Mouse (Mus musculus): ENCODE measurements at regions not wholly inside any gene's neighbourhood (a gene's known extent, or its start where the extent isn't known, plus 50 kb on each side); places are given as distances from the start of the nearest gene placed in this dataset.
A peak's percentile ranks its signal among the peaks of the same experiment; 100 is the strongest.

GRCm38 (mm10) chr4:62823555-62824250 lies 141.7 kb upstream of the Zfp618 start:
- H3K36me3 ChIP-seq (ENCODE audit: control insufficient read depth, insufficient read depth, low read length): no peaks in the 10 kb centered on the region
- no peak overlapping the region for H3K27ac ChIP-seq (ENCODE audit: low read depth, low read length)
- H3K4me1 ChIP-seq (ENCODE audit: control insufficient read depth, insufficient read depth, low read length): no peaks in the 10 kb centered on the region
- WGBS: 60% methylated on average over 9 of the region's 9 CpGs
- no peak for ATAC-seq (ENCODE audit: low FRiP score)
- DNase-seq (ENCODE audit: low spot score, missing footprints): no peak
- H3K4me2 ChIP-seq: no peak overlapping the region
- no peaks in the 10 kb centered on the region for H3K9me3 ChIP-seq (ENCODE audit: control insufficient read depth, low read length)
- no peak overlapping the region for H3K9ac ChIP-seq (ENCODE audit: low read length)
- no peak overlapping the region for H3K4me3 ChIP-seq (ENCODE audit: low read depth, low read length)
- H3K27me3 ChIP-seq (ENCODE audit: control insufficient read depth, insufficient read depth, low read length): no peaks in the 10 kb centered on the region

- no peaks in the 10 kb centered on the region for H3K9me3 ChIP-seq (ENCODE audit: control insufficient read depth, low read length)
- H3K4me1 ChIP-seq (ENCODE audit: control insufficient read depth, insufficient read depth, low read length): no peaks in the 10 kb centered on the region
- ATAC-seq (ENCODE audit: low FRiP score) (no peak), DNase-seq (ENCODE audit: low spot score, missing footprints) (no peak)
- no peaks in the 10 kb centered on the region for H3K27me3 ChIP-seq (ENCODE audit: control insufficient read depth, insufficient read depth, low read length)
- no peak overlapping the region for H3K4me2 ChIP-seq
- no peak overlapping the region for H3K9ac ChIP-seq (ENCODE audit: low read length)
- no peak overlapping the region for H3K4me3 ChIP-seq (ENCODE audit: low read depth, low read length)
- 91% methylated on average over 10 of the region's 10 CpGs for WGBS
- H3K27ac ChIP-seq (ENCODE audit: low read depth, low read length): no peak overlapping the region
- H3K36me3 ChIP-seq (ENCODE audit: control insufficient read depth, insufficient read depth, low read length): no peaks in the 10 kb centered on the region
Measured at GRCm38 (mm10) chr4:62824581-62824980, 140.8 kb upstream of the Zfp618 start.

- Histone ChIP-seq H3K27me3 (ENCODE audit: control insufficient read depth, insufficient read depth, low read length) (no peaks in the 10 kb centered on the region), H3K4me3 (ENCODE audit: low read depth, low read length) (no peak overlapping the region), H3K9ac (ENCODE audit: low read length) (no peak overlapping the region), H3K4me1 (ENCODE audit: control insufficient read depth, insufficient read depth, low read length) (no peaks in the 10 kb centered on the region), H3K27ac (ENCODE audit: low read depth, low read length) (no peak overlapping the region), H3K4me2 (no peak overlapping the region), H3K36me3 (ENCODE audit: control insufficient read depth, insufficient read depth, low read length) (no peaks in the 10 kb centered on the region), H3K9me3 (ENCODE audit: control insufficient read depth, low read length) (no peaks in the 10 kb centered on the region)
- WGBS: 92% methylated on average over 5 of the region's 5 CpGs
- ATAC-seq (ENCODE audit: low FRiP score): no peak
- no peak for DNase-seq (ENCODE audit: low spot score, missing footprints)
Measured at GRCm38 (mm10) chr4:62825256-62825655, 140.1 kb upstream of the Zfp618 start.

- Histone ChIP-seq H3K4me1 (ENCODE audit: control insufficient read depth, insufficient read depth, low read length) (no peaks in the 10 kb centered on the region), H3K4me3 (ENCODE audit: low read depth, low read length) (no peak overlapping the region), H3K27me3 (ENCODE audit: control insufficient read depth, insufficient read depth, low read length) (no peaks in the 10 kb centered on the region), H3K27ac (ENCODE audit: low read depth, low read length) (no peak overlapping the region), H3K9ac (ENCODE audit: low read length) (no peak overlapping the region), H3K4me2 (no peak overlapping the region), H3K9me3 (ENCODE audit: control insufficient read depth, low read length) (no peaks in the 10 kb centered on the region), H3K36me3 (ENCODE audit: control insufficient read depth, insufficient read depth, low read length) (no peaks in the 10 kb centered on the region)
- 80% methylated on average over 7 of the region's 7 CpGs for WGBS
- ATAC-seq (ENCODE audit: low FRiP score) (no peak), DNase-seq (ENCODE audit: low spot score, missing footprints) (no peak)
Measured at GRCm38 (mm10) chr4:62828963-62829362, 136.4 kb upstream of the Zfp618 start.

- Histone ChIP-seq H3K4me2 (no peak overlapping the region), H3K4me3 (ENCODE audit: low read depth, low read length) (no peak overlapping the region), H3K27me3 (ENCODE audit: control insufficient read depth, insufficient read depth, low read length) (no peaks in the 10 kb centered on the region), H3K9ac (ENCODE audit: low read length) (no peak overlapping the region), H3K36me3 (ENCODE audit: control insufficient read depth, insufficient read depth, low read length) (no peaks in the 10 kb centered on the region), H3K9me3 (ENCODE audit: control insufficient read depth, low read length) (no peaks in the 10 kb centered on the region), H3K4me1 (ENCODE audit: control insufficient read depth, insufficient read depth, low read length) (peaks cover 6% of the 10 kb centered on the region), H3K27ac (ENCODE audit: low read depth, low read length) (no peak overlapping the region)
- ATAC-seq (ENCODE audit: low FRiP score) (peak; percentile 73), DNase-seq (ENCODE audit: low spot score, missing footprints) (peak; percentile 86)
- WGBS: 11% methylated on average over 7 of the region's 7 CpGs
Measured at GRCm38 (mm10) chr4:62833944-62834343, 131.4 kb upstream of the Zfp618 start.

GRCm38 (mm10) chr4:62836875-62837274 lies 128.5 kb upstream of the Zfp618 start:
- Histone ChIP-seq H3K4me2 (no peak overlapping the region), H3K27ac (ENCODE audit: low read depth, low read length) (no peak overlapping the region), H3K9me3 (ENCODE audit: control insufficient read depth, low read length) (no peaks in the 10 kb centered on the region), H3K36me3 (ENCODE audit: control insufficient read depth, insufficient read depth, low read length) (no peaks in the 10 kb centered on the region), H3K4me1 (ENCODE audit: control insufficient read depth, insufficient read depth, low read length) (peaks cover 6% of the 10 kb centered on the region), H3K4me3 (ENCODE audit: low read depth, low read length) (no peak overlapping the region), H3K9ac (ENCODE audit: low read length) (no peak overlapping the region), H3K27me3 (ENCODE audit: control insufficient read depth, insufficient read depth, low read length) (no peaks in the 10 kb centered on the region)
- no peak for DNase-seq (ENCODE audit: low spot score, missing footprints)
- ATAC-seq (ENCODE audit: low FRiP score): no peak
- WGBS: 72% methylated on average over 6 of the region's 6 CpGs

GRCm38 (mm10) chr4:62850526-62850925 lies 114.8 kb upstream of the Zfp618 start:
- Histone ChIP-seq H3K9me3 (ENCODE audit: control insufficient read depth, low read length) (no peaks in the 10 kb centered on the region), H3K27me3 (ENCODE audit: control insufficient read depth, insufficient read depth, low read length) (no peaks in the 10 kb centered on the region), H3K27ac (ENCODE audit: low read depth, low read length) (no peak overlapping the region), H3K36me3 (ENCODE audit: control insufficient read depth, insufficient read depth, low read length) (no peaks in the 10 kb centered on the region), H3K9ac (ENCODE audit: low read length) (no peak overlapping the region), H3K4me3 (ENCODE audit: low read depth, low read length) (no peak overlapping the region), H3K4me2 (no peak overlapping the region), H3K4me1 (ENCODE audit: control insufficient read depth, insufficient read depth, low read length) (no peaks in the 10 kb centered on the region)
- DNase-seq (ENCODE audit: low spot score, missing footprints): no peak
- ATAC-seq (ENCODE audit: low FRiP score): no peak
- 81% methylated on average over 5 of the region's 5 CpGs for WGBS

- 80% methylated on average over 1 of the region's 1 CpGs for WGBS
- DNase-seq (ENCODE audit: low spot score, missing footprints): no peak
- no peak for ATAC-seq (ENCODE audit: low FRiP score)
- H3K36me3 ChIP-seq (ENCODE audit: control insufficient read depth, insufficient read depth, low read length): no peaks in the 10 kb centered on the region
- H3K9me3 ChIP-seq (ENCODE audit: control insufficient read depth, low read length): no peaks in the 10 kb centered on the region
- H3K27me3 ChIP-seq (ENCODE audit: control insufficient read depth, insufficient read depth, low read length): no peaks in the 10 kb centered on the region
- no peak overlapping the region for H3K9ac ChIP-seq (ENCODE audit: low read length)
- no peak overlapping the region for H3K27ac ChIP-seq (ENCODE audit: low read depth, low read length)
- H3K4me3 ChIP-seq (ENCODE audit: low read depth, low read length): no peak overlapping the region
- H3K4me1 ChIP-seq (ENCODE audit: control insufficient read depth, insufficient read depth, low read length): no peaks in the 10 kb centered on the region
- no peak overlapping the region for H3K4me2 ChIP-seq
Measured at GRCm38 (mm10) chr4:62853335-62853734, 112.0 kb upstream of the Zfp618 start.

- no peaks in the 10 kb centered on the region for H3K4me1 ChIP-seq (ENCODE audit: control insufficient read depth, insufficient read depth, low read length)
- WGBS: 81% methylated on average over 3 of the region's 3 CpGs
- DNase-seq (ENCODE audit: low spot score, missing footprints) (no peak), ATAC-seq (ENCODE audit: low FRiP score) (no peak)
- H3K27me3 ChIP-seq (ENCODE audit: control insufficient read depth, insufficient read depth, low read length): no peaks in the 10 kb centered on the region
- H3K9ac ChIP-seq (ENCODE audit: low read length): no peak overlapping the region
- H3K4me2 ChIP-seq: no peak overlapping the region
- H3K36me3 ChIP-seq (ENCODE audit: control insufficient read depth, insufficient read depth, low read length): no peaks in the 10 kb centered on the region
- no peaks in the 10 kb centered on the region for H3K9me3 ChIP-seq (ENCODE audit: control insufficient read depth, low read length)
- no peak overlapping the region for H3K4me3 ChIP-seq (ENCODE audit: low read depth, low read length)
- no peak overlapping the region for H3K27ac ChIP-seq (ENCODE audit: low read depth, low read length)
Measured at GRCm38 (mm10) chr4:62856406-62856805, 109.0 kb upstream of the Zfp618 start.
